Mouse (Mus musculus): ENCODE measurements around the gene Sytl1. TPM values are rescaled to one million over a fixed set of nuclear protein-coding genes. Genes with fewer than 3 reads are reported as not detected.

Gene Sytl1
- polyA plus RNA-seq, 1 experiment from 2014 or later: 0.78 TPM

DNA sequence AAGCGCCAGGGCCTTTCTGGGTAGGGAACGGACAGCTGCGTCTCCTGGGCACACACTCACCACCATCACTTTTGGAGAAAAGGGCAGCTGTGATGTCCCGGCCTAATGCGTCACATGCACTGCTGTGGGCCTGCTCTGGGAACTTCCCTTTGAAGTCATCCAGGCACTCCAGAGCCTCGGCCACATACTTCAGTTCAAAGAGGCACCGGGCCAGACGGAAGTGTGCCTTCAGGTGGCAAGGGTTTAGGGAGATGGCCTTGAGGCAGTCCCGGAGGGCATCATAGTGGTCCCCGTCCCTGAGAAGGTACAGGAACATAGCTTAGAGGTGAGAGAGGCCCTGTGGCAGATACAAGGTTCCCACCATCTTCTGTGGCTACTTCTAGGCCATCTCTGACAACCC lies 34.4 kb upstream of the Sytl1 start:
- Histone ChIP-seq H3K27ac (replicated peaks) (no peak overlapping the region), H3K9ac (peak overlapping the region; percentile 61), H3K4me2 (no peak overlapping the region), H3K27me3 (replicated peaks) (0 out of 2 replicates have a peak, but pooled peaks cover 5% of the 10 kb centered on the region), H3K36me3 (peaks cover 64% of the 10 kb centered on the region), H3K4me3 (no peak overlapping the region), H3K9me3 (no peaks in the 10 kb centered on the region), H3K4me1 (peaks cover 45% of the 10 kb centered on the region)
- 58% methylated on average over 10 of the region's 10 CpGs for WGBS
- ATAC-seq (ENCODE audit: extremely low read depth, insufficient number of reproducible peaks, low FRiP score, low TSS enrichment): no peak

DNA sequence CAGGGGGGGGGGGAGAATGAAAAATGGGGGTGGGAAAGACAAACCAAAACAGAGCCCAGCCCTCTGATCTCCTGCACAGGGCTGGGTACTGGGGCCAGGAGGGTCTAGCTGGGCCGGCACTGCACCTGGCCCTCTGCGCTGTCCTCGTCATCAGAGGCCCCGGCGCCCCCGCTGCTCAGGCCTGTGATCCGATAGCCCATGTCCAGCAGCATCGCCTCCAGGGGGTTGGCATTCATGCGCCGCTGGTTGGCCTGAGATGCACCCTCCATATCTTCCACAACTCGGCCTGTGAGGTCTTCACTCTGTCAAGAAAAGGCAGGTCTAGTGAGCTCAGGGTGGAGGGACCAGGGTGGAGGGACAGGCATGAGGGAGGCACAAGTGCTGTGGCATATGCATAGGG lies 31.2 kb upstream of the Sytl1 start:
- Histone ChIP-seq H3K36me3 (peaks cover 46% of the 10 kb centered on the region), H3K4me3 (no peak overlapping the region), H3K27ac (replicated peaks) (no peak overlapping the region), H3K9ac (no peak overlapping the region), H3K4me2 (no peak overlapping the region), H3K27me3 (replicated peaks) (0 out of 2 replicates have a peak, but pooled peaks cover 5% of the 10 kb centered on the region), H3K4me1 (peaks cover 41% of the 10 kb centered on the region), H3K9me3 (no peaks in the 10 kb centered on the region)
- WGBS: 44% methylated on average over 11 of the region's 11 CpGs
- no peak for ATAC-seq (ENCODE audit: extremely low read depth, insufficient number of reproducible peaks, low FRiP score, low TSS enrichment)

DNA sequence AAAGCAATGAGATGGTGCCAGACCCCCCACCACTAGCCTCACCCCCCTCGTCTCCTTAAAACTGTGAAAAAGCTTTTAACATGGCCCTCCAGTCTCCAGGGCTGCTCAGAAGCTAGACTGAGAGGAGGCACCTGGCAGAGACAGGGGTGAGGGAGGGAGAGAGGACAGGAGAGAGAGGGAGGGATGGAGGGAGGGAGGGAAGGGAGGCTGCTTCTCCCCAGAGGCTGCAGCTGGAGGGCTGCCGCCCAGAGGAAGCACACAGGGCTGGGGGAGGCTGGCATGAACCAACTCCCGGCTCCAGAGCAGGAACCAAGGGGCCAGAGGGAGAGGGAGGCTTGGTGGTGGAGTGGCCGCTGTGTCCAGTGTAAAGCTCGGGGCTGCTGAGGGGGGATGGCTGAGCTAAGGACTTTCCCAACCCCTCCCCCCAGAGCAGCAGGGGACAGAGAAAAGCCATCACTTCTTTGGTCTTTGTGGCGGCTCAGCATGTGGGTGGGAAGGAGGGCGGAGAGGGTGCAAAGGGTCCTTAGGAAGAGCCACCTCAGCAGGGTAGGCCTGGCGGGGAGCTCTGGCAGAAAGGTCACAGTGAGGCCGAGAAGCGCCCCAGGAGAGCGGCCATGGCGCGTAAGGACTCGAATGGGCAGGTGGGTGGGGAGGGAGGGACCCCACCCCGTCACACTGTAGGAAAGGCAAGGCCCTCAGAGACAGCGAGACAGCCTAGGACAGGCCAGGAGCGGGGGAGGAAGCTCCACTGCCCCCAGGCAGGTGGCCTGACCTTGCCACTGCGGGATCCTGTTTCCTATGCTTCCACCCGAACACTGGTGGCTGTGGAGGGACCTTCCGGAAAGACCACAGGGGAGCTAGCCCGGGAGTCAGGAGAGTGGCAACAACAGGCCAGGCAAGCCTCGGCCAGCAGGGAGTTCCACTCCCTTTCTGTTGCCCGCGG lies 30.3 kb upstream of the Sytl1 start:
- Histone ChIP-seq H3K27me3 (replicated peaks) (0 out of 2 replicates have a peak, but pooled peaks cover 5% of the 10 kb centered on the region), H3K9ac (peak overlapping the region; percentile 48), H3K27ac (replicated peaks) (no peak overlapping the region), H3K4me2 (no peak overlapping the region), H3K36me3 (peaks cover 45% of the 10 kb centered on the region), H3K4me3 (no peak overlapping the region), H3K4me1 (peaks cover 32% of the 10 kb centered on the region), H3K9me3 (no peaks in the 10 kb centered on the region)
- WGBS: 35% methylated on average over 24 of the region's 24 CpGs
- no peak for ATAC-seq (ENCODE audit: extremely low read depth, insufficient number of reproducible peaks, low FRiP score, low TSS enrichment)

DNA sequence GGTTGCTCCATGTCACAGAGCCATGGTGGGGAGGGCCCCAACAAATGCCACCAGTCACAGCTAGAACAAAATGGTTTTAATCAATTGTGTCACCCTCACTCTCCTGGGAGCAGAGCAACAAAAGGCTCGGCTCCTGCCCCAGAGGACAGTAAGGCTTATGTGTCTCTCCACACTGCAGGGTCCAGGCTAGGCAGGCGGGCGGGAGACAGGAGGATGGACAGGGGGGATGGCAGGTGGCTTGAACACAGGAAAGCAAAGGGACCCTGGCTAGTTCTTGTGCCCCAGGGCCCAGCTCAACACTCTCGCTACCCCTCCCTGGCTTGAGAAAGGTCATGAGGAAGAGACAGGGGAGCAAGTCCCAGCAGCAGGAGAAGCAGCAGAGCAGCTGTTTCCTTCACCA lies 29.5 kb upstream of the Sytl1 start:
- WGBS: 83% methylated on average over 4 of the region's 4 CpGs
- H3K9ac ChIP-seq: no peak overlapping the region
- peaks cover 44% of the 10 kb centered on the region for H3K36me3 ChIP-seq
- H3K27ac ChIP-seq (replicated peaks): no peak overlapping the region
- 0 out of 2 replicates have a peak, but pooled peaks cover 5% of the 10 kb centered on the region for H3K27me3 ChIP-seq (replicated peaks)
- no peak overlapping the region for H3K4me2 ChIP-seq
- ATAC-seq (ENCODE audit: extremely low read depth, insufficient number of reproducible peaks, low FRiP score, low TSS enrichment): no peak
- no peaks in the 10 kb centered on the region for H3K9me3 ChIP-seq
- H3K4me1 ChIP-seq: peaks cover 25% of the 10 kb centered on the region
- no peak overlapping the region for H3K4me3 ChIP-seq

DNA sequence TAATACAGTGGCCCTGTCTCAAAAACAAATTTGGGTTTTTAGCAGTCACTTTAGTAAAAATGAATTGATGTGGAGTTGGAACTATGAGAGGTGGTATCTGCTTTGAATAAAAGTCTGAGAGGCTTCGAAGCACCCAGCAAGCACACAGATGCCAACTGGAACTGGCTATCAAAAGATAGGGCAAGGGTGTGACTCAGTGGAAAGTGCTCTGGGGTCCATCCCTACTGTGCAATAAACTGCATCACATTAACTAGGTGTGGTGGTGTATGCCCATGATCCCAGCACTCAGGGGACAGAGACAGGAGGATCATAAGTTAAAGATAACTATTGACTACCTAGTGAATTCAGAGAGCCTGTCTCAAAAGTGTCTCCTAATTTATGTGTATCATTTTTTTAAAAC lies 28.3 kb upstream of the Sytl1 start:
- 92% methylated on average over 1 of the region's 1 CpGs for WGBS

DNA sequence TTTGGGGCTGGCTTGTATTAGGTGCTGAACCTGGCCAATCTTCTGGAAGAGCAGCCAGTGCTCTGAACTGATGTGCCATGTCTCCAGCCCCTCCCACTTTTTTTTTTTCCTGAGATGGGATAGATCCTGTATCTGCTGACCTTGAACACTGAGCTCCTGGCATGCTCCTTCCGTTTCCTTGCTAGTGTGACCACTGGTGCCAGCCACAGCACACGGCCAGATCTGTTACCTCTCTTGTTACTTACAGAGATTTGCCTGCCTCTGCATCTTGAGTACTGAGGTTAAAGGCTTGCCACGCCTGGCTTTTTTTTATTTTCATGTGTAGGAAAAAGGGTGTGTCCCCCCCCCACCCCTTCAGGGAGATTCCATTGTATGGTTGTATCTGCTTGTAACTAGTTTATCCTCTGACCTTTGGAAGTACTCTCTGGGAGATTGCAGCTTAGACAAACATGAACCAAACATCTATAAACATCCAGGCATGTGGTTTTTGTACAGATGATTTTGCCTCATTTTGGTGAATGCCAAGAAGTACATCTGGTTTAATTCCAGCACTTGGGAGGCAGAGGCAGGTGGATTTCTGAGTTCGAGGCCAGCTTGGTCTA lies 23.7 kb upstream of the Sytl1 start:
- H3K36me3 ChIP-seq: 0 out of 2 replicates have a peak, but pooled peaks cover 2% of the 10 kb centered on the region
- H3K9ac ChIP-seq: no peak overlapping the region
- no peak overlapping the region; the same call in 1 of the 2 replicates for H3K4me2 ChIP-seq
- ATAC-seq (ENCODE audit: extremely low read depth, insufficient number of reproducible peaks, low FRiP score, low TSS enrichment): no peak
- H3K27ac ChIP-seq (replicated peaks): peak overlapping the region; percentile 16; the same call in 1 of the 2 replicates
- no peaks in the 10 kb centered on the region for H3K9me3 ChIP-seq
- H3K4me1 ChIP-seq: peaks cover 34% of the 10 kb centered on the region
- no peaks in the 10 kb centered on the region for H3K27me3 ChIP-seq (replicated peaks)
- WGBS: 67% methylated on average over 4 of the region's 4 CpGs
- no peak overlapping the region for H3K4me3 ChIP-seq

More for the DNA sequence above, 28.3 kb upstream of the Sytl1 start:
- no peaks in the 10 kb centered on the region for H3K9me3 ChIP-seq
- H3K27ac ChIP-seq (replicated peaks): no peak overlapping the region
- peaks cover 34% of the 10 kb centered on the region for H3K36me3 ChIP-seq
- H3K9ac ChIP-seq: no peak overlapping the region
- peaks cover 22% of the 10 kb centered on the region for H3K4me1 ChIP-seq
- H3K4me2 ChIP-seq: no peak overlapping the region
- no peak overlapping the region for H3K4me3 ChIP-seq
- H3K27me3 ChIP-seq (replicated peaks): 0 out of 2 replicates have a peak, but pooled peaks cover 5% of the 10 kb centered on the region
- ATAC-seq (ENCODE audit: extremely low read depth, insufficient number of reproducible peaks, low FRiP score, low TSS enrichment): no peak

DNA sequence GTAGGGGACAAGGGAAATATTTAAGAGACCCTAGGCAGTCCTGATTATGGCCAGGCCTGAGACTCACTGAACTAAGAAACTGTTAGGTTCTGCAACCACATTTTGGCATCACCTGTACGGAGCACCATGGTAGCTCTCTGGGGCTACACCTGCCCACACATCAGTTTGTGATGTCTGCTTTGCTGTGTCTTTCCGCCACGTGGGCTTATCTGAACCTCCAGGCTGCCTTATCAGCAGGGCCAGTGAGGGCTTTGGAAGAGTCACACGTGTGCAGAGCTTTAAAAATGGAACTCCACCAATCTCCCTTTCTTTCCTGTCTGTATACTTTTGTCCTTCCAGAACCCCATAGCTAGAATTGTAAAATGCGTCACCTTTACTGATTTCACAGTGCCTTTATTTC lies 23.0 kb upstream of the Sytl1 start:
- H3K4me1 ChIP-seq: peaks cover 41% of the 10 kb centered on the region
- no peaks in the 10 kb centered on the region for H3K27me3 ChIP-seq (replicated peaks)
- H3K4me2 ChIP-seq: peak overlapping the region; percentile 8; the same call in 1 of the 2 replicates
- no peak overlapping the region for H3K9ac ChIP-seq
- 20% methylated on average over 5 of the region's 5 CpGs for WGBS
- H3K27ac ChIP-seq (replicated peaks): 0 out of 2 replicates have a peak overlapping the region, but pooled peaks have one; percentile 16
- no peak overlapping the region for H3K4me3 ChIP-seq
- no peaks in the 10 kb centered on the region for H3K9me3 ChIP-seq
- no peaks in the 10 kb centered on the region for H3K36me3 ChIP-seq
- peak; percentile 67; the same call in 1 of the 2 replicates for ATAC-seq (ENCODE audit: extremely low read depth, insufficient number of reproducible peaks, low FRiP score, low TSS enrichment)

DNA sequence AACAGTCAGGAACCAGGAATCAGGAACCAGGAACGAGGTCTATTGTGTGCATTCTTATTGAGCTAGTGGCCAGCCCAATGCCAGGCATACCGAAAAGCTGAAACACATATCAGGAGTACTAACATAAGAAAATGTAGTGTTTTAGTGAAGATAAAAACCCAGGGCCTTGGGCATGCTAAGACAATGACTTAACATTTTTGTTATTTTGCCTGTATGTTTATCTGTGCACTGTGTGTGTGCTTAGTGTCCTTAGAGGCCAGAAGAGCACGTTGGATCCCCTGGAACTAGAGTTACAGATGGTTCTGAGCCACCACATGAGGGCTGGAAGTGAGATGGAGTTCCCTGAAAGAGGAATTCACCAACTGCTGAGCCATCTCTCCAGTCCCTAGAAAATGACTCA lies 22.4 kb upstream of the Sytl1 start:
- Histone ChIP-seq H3K36me3 (no peaks in the 10 kb centered on the region), H3K4me3 (no peak overlapping the region), H3K9ac (no peak overlapping the region), H3K4me2 (peak overlapping the region; percentile 8; the same call in 1 of the 2 replicates), H3K9me3 (no peaks in the 10 kb centered on the region), H3K27me3 (replicated peaks) (no peaks in the 10 kb centered on the region), H3K27ac (replicated peaks) (0 out of 2 replicates have a peak overlapping the region, but pooled peaks have one; percentile 36), H3K4me1 (peaks cover 43% of the 10 kb centered on the region)
- no peak for ATAC-seq (ENCODE audit: extremely low read depth, insufficient number of reproducible peaks, low FRiP score, low TSS enrichment)
- 55% methylated on average over 3 of the region's 3 CpGs for WGBS

DNA sequence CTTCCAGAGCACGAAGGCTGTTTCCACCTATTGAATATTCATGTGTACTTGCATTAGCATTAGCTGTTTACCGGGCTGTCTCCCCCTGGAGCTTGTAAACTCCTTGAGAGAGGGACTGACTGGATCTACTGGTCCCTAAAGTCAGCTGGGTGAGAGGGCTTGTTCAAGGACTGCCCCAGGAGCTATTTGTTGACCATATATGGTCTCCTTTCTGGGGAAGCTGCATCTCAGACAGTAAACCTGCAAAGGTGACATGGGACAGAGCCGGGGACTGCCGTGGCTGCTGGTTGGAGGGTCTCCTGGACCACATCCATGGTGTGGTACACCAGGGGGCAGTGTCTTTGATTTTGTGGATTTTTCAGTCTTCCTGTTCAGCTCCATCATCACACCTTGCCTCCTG lies 19.7 kb upstream of the Sytl1 start:
- Histone ChIP-seq H3K9ac (peak overlapping the region; percentile 45; the same call in 1 of the 2 replicates), H3K4me2 (peak overlapping the region; percentile 18; the same call in 1 of the 2 replicates)

DNA sequence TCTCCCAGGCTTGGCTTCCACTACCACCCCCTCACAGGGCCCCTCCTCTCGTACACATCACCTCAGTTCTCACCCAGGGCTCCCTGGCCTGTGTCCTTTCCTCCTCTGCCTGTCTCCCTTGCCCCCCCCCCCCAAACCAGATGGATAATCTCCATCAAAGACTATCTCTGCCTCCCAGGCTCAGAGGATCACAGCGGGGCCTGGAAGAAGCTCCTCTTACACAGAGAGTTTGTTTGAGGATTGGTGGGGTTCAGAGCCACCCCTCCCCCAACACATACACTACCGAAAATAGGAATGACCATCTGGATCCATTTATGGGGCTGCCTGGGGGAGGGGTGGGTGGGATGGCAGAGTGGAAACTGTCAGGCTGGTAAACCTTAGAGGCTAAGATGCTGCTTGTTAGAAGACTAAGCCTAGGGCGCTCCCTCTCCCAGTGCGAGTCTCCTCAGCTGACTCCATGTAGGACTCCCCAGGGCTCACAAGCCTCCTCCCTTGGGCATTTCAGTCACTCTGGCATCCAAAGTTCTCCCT lies 19.1 kb upstream of the Sytl1 start:
- Histone ChIP-seq H3K4me2 (peak overlapping the region; percentile 18), H3K4me3 (no peak overlapping the region), H3K27ac (replicated peaks) (peak overlapping the region; percentile 71), H3K9me3 (no peaks in the 10 kb centered on the region), H3K36me3 (no peaks in the 10 kb centered on the region), H3K9ac (peak overlapping the region; percentile 45), H3K4me1 (peaks cover 49% of the 10 kb centered on the region), H3K27me3 (replicated peaks) (no peaks in the 10 kb centered on the region)
- ATAC-seq (ENCODE audit: extremely low read depth, insufficient number of reproducible peaks, low FRiP score, low TSS enrichment): no peak
- WGBS: 24% methylated on average over 5 of the region's 5 CpGs

More for the DNA sequence above, 19.7 kb upstream of the Sytl1 start:
- H3K27ac ChIP-seq (replicated peaks): peak overlapping the region; percentile 71
- H3K4me1 ChIP-seq: peaks cover 49% of the 10 kb centered on the region
- H3K9me3 ChIP-seq: no peaks in the 10 kb centered on the region
- 15% methylated on average over 4 of the region's 4 CpGs for WGBS
- no peak overlapping the region for H3K4me3 ChIP-seq
- no peak for ATAC-seq (ENCODE audit: extremely low read depth, insufficient number of reproducible peaks, low FRiP score, low TSS enrichment)
- no peaks in the 10 kb centered on the region for H3K36me3 ChIP-seq
- no peaks in the 10 kb centered on the region for H3K27me3 ChIP-seq (replicated peaks)

DNA sequence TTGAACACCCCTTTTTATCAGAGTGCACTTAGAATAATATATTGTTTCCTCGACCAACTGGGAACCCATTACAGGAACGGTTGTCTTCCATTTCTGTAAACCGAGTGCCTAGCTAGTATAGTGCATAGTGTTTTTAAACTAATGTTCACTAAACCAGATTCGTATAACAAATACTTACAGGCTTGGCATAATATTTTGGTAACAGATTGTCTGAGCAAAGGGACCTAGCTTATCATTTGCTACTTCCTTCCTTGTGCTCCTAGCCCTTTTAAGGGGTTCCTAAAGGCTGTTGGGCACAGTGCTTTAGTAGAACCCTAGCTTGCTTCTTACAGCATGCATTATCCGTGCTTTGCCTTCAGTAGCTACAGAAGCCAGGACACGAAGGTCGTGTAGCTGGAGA lies 18.6 kb upstream of the Sytl1 start:
- H3K9ac ChIP-seq: peak overlapping the region; percentile 45; the same call in 1 of the 2 replicates
- no peak for ATAC-seq (ENCODE audit: extremely low read depth, insufficient number of reproducible peaks, low FRiP score, low TSS enrichment)
- peak overlapping the region; percentile 18 for H3K4me2 ChIP-seq
- H3K4me3 ChIP-seq: no peak overlapping the region
- no peaks in the 10 kb centered on the region for H3K36me3 ChIP-seq
- H3K4me1 ChIP-seq: peaks cover 52% of the 10 kb centered on the region
- H3K27me3 ChIP-seq (replicated peaks): no peaks in the 10 kb centered on the region
- no peaks in the 10 kb centered on the region for H3K9me3 ChIP-seq
- H3K27ac ChIP-seq (replicated peaks): peak overlapping the region; percentile 71
- WGBS: 19% methylated on average over 7 of the region's 7 CpGs
